Mouse (Mus musculus): Measurements from ENCODE around the gene Vipas39. TPM values are rescaled to one million over a fixed set of nuclear protein-coding genes. Genes with fewer than 3 reads are reported as not detected.
"Not testable (repeated sequence)": the region's sequence is repeated elsewhere in the genome, so short reads cannot be mapped to it uniquely, and the experiment has no call there.

Gene Vipas39
- polyA plus RNA-seq, 1 experiment = 33.4 TPM

DNA sequence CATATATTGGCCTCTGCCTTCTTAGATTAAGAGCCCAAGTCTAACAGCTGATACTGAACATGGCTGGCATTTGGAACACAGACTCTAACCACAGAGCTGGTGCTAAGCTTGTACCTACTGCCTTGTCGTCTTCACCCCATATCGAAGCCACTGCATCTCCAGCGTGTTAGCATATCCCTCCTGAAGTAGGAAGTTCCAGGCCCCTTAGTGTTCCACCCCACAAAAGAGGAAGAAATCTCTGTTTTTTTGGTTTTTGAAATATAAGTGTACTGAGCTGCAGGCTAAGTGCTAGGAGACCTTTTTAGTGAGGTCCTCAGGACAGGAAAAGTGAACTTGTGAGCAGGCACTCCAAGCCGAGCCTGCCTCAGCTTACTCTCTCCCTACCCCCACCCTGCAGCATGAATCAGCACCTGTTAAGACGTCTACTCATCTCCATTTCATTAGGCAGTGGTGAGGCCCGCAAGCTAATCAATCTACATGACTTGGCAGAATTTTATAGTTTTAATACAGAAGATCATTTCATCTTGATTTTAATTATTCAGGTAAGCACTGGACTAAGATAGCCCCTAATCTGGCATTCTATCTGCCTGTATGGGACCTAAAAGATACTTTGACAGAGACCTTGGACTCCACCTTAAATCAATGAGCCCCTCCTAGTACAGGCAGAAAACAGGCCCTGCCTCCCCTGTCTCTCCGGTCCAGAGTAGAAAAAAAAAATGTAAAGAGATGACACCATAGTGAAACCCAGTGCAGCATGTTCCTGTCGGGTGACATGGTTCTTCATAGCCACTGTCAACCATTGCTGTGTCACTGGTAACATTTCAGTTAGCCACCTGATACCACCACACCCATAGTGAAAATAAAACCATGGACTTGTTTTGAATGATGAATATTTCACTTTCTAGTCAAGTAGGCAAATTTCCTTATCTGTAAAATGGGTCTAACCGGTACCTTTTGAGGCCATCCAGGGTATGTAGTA lies 9.1 kb upstream of the Vipas39 start:
- DNase-seq (ENCODE audit: low read depth, low spot score) = no peak
- WGBS = 80% methylated on average over 9 of the region's 9 CpGs

DNA sequence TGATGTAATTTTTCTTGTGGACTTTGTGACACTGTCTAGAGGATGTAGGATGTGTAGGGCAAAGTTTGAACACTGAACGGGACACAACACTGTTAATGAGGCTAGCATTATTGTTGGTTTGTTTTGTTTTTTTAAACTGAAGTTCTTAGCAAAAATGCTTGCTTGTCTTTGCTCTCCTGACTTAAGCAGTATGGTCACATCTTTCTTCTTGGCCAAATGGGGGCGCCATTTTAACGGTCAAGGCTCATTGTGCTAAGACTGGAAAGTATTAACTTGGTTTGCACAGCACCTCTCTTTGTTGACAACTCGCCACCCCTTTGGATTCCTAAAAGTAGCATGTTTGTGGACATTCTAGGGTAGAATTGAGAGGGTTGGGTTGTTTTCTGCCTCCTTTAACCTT lies 1.6 kb upstream of the Vipas39 start:
- 16% methylated on average over 4 of the region's 4 CpGs for WGBS
- DNase-seq (ENCODE audit: low read depth, low spot score) = no peak

DNA sequence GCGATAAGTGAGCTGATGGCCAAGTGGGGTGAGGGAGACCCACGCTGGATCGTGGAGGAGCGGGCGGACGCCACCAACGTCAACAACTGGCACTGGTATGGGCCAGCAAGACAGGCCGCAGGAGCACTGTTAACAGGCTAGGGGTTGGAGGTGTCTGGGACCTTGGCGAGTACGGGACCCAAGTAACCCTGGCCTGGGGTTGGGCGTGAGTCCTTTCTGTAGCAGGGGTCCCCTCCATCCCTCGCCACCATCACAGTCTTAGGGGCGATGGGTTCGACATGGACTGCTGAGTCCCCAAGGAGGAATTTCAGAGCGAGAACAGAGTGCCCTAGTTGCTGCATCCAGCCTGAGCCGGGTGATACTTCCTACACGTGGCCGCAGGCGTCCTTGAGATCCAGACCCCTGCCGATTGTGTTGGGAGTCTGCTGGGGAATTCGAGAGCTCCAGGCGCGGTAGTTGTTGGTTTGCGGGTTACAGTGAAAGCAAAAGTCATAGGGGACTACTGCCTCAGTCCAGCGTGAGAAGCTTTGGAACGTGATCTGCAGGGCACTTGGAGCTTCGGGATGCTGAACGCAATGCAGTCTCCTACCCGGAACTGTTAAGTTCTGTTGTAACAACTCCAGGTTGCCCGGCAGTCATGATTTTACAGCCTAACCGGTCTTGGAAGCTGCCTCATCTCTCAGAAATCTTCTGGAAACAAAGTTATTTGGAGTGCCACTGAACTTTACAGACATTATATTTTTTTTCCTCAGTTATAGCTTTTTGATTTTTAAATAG lies 959 bp upstream of the Vipas39 start:
- WGBS = under 1% methylated on average over 31 of the region's 31 CpGs
- DNase-seq (ENCODE audit: low read depth, low spot score) = peak; percentile 28

DNA sequence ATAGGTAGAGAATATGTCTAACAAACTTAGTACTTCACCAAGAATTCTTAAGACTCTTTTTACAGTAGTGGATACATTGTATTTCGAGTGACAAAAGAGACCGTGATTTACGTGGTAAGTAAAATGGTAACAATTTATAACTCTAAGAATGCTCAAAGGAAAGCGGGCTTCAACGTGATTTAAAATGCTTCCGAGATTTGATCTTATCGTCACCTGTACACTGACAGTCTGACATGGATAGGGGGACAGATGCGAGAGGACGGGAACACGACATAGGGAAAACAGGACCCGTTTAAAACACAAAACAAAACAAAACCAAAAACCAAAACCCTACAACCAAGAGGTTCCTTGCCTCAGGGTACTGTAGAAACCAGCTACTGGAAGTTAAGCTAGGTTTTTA lies 612 bp downstream of the Vipas39 start:
- 9% methylated on average over 11 of the region's 11 CpGs for WGBS
- no peak for DNase-seq (ENCODE audit: low read depth, low spot score)

DNA sequence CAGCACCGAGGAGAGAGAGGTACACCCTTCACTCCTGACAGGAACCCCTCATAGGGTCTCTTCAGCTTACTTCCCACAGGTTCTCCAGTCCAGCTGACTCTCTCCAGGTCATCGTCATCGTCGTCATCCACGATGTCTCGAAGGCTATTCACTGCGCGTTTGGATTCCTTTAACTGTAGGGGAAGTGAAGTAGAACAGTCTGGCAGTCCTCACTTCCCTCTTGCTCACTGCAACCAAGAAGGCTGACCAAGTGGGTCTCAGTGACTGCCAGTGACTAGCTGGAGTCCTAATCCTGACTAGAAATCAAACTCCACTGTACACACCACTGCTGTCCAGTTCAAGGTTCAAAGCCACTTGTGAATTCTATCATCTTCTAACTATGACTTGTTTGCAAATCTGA lies 5.5 kb downstream of the Vipas39 start:
- no peak for DNase-seq (ENCODE audit: low read depth, low spot score)
- WGBS = 97% methylated on average over 8 of the region's 8 CpGs

DNA sequence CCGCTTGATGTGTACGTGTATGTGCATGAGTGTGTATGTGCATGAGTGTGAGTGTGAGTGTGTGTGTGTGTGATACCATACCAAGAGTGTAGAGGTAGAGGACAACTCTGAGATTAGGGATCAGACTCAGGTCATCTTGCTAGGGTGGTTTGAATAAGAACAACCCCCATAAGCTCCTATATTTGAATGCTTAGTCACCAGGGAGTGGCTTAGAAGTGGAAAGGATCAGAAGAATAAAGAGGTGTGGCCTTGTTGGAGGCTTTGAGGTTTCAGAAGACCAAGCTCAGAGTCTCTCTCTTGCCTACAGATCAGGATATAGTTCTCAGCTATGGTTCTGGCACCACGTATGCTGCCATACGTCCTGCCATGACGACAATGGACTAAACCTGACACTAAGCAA lies 9.4 kb downstream of the Vipas39 start:
- 92% methylated on average over 5 of the region's 5 CpGs for WGBS
- no peak for DNase-seq (ENCODE audit: low read depth, low spot score)

DNA sequence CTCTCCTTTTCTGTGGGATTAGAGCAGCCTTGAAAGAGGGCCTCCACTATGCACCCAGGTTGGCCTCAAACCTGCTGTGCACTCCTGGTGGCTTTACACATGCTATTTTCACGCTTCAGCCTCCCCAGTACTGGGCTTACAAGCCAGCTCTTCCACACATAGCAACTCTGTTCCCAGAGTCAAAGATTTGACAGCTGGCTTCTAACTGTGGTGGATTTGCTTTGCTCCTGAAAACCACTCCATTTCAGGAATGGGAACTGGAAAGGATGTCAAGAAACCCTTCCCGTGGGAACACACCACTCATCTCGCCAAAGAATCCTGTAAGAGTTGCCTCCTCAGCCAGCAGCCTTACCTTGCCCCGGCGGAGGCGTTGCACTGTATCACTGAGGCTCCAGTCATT lies 12.2 kb downstream of the Vipas39 start:
- DNase-seq (ENCODE audit: low read depth, low spot score) = no peak
- 96% methylated on average over 6 of the region's 6 CpGs for WGBS

DNA sequence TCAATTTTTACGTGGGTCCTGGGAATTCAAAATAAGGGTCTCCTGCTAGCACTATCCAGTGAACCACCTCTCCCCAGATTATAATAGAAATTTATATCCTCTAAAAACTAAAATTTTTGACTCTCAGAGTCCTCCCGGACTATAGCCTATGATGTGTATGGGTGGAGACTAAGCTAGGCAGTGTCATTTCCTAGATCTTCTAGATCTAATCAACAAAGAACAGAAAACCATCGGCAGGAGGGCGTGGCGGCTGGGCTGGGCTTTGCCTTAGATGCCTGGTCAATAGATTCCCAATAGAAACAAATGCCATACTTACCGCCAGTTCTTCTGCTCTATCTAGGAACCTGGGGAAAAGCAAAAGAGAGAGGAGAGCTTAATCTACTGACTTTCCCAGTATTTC lies 15.9 kb downstream of the Vipas39 start:
- WGBS = 79% methylated on average over 6 of the region's 6 CpGs
- no peak for DNase-seq (ENCODE audit: low read depth, low spot score)

DNA sequence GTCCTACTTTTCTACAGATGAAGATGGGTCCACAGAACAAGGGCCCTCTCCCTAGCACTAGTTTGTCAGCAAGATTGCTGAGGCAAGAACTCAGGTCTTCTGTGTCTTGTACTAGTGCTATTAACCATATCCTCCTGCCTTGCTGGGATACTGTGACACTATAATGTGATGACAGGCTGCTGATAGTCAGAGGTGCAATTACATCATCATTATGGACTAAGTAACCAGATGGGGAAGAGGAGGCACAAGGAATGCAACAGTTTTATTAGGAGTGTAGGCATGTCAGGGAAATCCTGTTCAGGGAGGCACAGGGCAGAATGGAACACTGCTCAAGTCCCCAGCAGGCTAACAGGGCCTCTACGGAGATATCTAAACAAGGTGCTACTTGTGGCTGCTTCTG lies 27.4 kb downstream of the Vipas39 start, which contains the start of gene Noxred1:
Gene Noxred1 (minus strand): TSS at position 101 of the 400 bp plus-strand sequence.
- no peak for DNase-seq (ENCODE audit: low read depth, low spot score)
- 97% methylated on average over 1 of the region's 1 CpGs for WGBS

DNA sequence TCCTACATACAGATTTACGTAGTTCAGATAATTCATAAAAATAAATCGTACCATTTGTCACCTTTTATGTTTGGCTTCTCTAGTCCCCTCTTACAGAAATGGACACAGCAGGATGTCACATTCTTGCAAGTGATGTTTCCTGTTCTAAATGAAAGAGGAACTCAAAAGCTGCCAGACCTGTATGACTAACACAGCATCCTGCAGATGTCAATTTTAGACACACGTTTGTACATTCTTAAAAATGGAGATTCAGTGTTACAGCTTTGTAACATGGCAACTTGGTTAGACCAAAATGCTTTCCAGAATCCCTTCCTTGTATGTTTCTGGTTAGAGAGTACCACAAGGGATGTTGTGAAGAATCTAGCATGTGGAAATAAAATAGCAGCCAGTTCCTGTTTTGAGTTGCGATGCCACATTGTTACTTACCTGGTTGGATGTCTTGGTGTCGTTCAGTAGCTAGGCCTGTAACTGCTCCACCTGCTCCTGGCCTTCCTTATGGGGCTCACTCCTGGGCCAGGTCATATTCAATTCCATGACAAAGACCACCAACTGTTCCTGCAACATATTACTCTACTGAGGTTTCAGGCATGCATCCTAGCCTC lies 29.1 kb downstream of the Vipas39 start:
- no peak for DNase-seq (ENCODE audit: low read depth, low spot score)
- WGBS = 85% methylated on average over 5 of the region's 5 CpGs

DNA sequence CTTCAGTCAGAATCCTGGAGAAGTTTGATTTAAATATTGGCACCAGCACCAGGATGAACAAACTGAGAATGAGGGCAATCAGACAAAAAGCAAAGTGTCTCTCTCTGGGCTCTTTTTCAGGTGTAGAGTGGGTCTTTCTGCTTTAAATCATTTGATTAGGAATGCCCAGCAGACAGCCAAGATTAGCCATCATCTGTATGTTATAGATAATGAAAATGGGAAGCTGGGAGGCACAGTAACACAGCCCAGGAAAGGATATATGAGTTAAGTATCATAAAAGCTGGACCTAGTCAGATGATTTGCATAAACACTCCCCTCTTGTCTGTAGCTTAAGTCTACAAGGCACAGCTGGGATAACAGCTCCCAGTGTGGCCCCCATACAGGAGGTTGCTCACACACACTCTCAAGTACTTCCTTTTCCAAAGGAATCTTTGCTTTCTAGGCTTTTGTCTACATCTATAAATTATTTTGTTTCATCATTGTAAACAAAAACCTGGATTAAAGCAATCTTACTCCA lies 35.6 kb downstream of the Vipas39 start:
- no peak for DNase-seq (ENCODE audit: low read depth, low spot score)

DNA sequence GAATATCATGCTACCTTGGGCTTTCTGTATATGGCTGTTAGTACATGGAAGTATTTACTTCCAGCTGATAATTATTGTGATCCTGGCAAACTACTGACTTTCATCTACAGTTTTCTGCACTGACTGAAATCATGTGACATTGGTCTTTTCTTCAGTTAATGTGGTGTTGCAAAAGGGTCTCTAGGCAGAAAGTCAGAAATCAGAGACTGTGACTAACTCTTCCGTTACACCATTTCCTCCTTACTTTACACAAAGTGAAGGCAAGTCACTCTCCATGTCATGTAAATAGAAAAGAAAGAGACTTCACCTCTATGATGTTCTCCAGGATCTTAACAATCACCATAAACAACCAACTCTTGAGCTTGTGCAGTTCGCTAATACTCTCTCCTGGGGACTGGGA lies 36.4 kb downstream of the Vipas39 start:
- 80% methylated on average over 2 of the region's 2 CpGs for WGBS
- DNase-seq (ENCODE audit: low read depth, low spot score) = no peak

DNA sequence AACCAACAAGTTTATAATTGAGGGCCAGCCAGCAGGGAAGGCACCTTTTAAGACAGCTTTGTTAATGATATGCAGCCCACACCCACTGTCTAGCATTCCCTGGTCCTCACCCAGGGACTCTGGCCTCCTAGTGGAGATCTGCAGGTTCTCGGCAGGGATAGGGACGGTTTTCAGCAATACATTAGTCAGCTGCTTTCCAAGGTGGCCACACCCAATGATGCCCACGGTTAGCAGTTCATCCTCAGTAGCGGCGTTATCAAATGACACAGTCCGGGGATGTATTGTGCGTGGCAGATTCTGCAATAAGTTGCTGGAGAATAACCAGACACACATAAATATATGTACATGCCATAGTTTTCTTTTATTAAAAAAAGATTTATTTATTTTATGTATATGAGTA lies 39.3 kb downstream of the Vipas39 start:
- DNase-seq (ENCODE audit: low read depth, low spot score) = no peak
- WGBS = 76% methylated on average over 7 of the region's 7 CpGs

DNA sequence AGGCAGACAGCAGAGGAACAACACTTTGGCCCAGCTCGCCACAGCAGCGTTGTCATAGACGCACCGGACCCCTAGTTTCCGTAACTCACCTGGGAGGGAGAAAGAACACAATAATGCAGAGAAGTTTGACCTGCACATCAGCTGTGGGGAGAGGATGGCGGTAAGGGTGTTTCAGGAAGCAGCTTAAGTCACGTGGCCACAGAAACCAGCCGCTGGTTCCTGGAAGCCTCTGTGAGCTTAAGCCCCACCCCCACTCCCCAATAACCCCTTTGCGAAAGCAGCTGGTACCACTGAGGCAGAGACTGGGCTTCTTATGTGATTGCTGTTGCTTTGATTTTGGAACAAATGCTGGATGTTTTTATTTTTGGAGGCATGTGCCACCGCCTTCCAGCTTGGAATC lies 41.1 kb downstream of the Vipas39 start:
- DNase-seq (ENCODE audit: low read depth, low spot score) = no peak
- WGBS = 76% methylated on average over 10 of the region's 10 CpGs

DNA sequence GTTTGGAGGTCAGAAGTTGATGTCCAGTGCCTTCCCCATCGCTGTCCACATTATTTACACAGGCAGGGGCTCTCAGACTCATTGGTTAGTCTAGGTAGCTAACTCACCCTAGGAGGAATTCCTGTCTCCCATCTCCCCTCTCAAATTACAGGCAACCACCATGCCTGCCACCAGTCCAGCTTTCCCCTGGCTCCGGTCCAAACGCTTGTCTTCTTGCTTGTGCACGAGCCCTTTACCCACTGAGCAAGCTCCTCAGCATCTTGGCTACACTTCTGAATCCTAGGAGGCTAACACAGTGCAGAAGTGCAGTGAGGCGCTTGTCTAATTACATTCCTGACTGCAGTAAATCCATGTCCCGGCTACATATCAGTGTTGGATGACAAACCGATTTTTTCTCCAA lies 46.7 kb downstream of the Vipas39 start:
- DNase-seq (ENCODE audit: low read depth, low spot score) = no peak

DNA sequence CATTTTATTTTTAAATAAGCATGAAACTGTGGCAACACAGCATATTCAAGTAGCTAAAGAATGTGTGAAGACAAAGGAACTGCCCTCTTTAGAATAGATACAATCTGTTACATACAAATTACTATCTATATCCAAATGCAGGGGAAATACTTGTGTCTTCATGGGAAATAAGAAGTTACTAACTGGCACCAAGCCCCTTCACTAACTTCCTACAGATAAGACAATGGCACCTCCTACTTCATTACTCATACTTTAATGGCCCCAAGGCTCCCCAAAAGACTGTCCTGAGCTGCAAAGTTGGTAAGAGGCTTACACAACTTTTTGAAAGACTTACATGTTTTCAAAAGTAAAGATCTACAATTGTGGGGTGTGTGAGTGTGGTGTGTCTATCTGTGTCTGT lies 48.5 kb downstream of the Vipas39 start:
- DNase-seq (ENCODE audit: low read depth, low spot score) = no peak

More for the DNA sequence above, 46.7 kb downstream of the Vipas39 start:
- WGBS = 47% methylated on average over 7 of the region's 7 CpGs

DNA sequence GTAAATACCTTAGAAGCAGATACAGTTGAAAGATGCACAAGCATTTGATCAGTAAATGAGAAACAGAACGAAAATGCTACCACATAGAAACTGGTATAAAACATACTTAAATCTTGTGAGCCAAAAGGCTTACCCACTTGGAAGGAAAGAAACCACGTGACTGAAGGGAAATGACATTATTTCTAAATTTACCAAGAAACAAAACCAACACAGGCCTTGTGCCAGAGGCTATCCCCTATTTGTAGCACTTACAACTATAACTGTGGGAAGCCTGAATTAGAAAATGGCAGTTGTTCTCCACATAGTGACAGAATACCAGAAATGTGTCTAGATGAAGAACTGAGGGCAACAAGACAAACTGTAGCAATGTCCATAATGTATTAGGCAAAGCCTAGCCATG lies 50.0 kb downstream of the Vipas39 start:
- no peak for DNase-seq (ENCODE audit: low read depth, low spot score)
- 61% methylated on average over 2 of the region's 2 CpGs for WGBS

DNA sequence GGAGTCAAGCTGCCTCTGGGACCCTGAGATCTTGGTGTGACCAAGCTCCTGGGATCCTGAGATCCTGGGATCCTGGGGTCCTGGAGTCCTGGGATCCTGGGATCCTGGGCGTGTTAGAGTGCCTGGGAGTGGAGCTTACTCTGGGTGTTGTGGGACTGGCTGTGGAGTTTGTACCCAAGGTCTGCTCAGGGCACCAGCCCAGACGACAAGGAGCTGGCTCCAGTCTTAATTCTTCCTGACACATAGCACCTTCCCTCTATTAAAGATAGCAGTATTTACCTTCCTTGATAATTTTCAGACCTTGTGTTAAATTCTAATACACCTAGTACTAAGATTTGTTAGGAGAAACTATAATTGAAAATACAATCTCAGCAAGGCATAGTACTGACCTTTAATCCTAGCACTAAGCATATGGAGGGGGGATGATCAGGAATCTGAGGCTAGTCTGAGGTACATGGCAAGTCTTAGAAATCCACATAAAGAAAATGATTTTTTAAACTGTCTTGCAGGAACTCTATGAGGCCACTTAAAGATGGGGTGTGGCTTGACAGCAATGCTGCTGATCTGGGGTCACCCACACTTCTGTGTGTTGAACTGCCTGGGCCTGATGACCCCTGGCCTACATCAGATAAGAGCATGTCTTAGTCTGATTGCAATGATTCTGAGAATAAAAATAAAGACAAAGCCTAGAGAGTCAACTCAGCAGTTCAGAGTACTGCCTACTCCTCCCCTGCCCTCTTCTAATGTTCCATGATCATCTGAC lies 53.0 kb downstream of the Vipas39 start:
- no peak for DNase-seq (ENCODE audit: low read depth, low spot score)
- WGBS = 32% methylated on average over 2 of the region's 2 CpGs

DNA sequence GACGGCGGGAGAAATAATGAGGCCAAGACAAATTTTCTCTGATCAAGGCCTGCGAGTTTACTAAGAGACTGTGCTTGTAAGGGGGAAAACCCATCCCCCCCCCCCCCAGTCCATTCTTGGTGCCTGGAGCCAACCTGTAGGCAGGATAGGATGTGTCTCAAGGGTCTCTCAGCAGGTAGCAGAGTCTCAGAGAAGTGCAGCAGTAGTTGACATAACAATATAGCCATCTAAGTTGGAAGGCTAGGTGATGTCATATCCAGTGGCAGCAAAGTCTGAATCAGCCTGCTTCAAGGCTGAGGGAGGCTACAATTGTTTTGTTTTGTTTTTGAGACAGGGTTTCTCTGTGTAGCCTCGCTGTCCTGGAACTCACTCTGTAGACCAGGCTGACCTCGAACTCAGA lies 60.3 kb downstream of the Vipas39 start:
- 92% methylated on average over 5 of the region's 5 CpGs for WGBS
- DNase-seq (ENCODE audit: low read depth, low spot score) = not testable (repeated sequence)

DNA sequence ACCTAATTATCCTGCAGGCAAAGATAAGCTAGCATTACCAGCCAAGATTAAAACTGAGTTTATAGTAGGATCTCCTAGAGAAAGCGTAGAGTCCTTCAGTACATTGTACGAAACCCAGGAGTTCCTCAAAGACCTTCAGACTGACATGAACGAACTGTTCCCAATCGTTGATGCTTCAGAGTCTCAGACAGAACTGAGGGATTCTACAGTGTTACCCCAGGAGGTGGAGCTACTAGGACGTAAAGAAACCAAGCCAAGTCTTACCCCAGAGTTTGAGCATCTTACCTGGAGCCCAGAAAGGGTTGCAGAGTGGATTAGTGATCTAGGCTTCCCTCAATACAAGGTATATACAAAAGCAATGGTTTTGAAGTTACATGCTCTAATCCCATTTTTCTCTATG lies 64.4 kb downstream of the Vipas39 start:
- WGBS = 57% methylated on average over 5 of the region's 5 CpGs
- no peak for DNase-seq (ENCODE audit: low read depth, low spot score)
